Mouse (Mus musculus) neural tube, embryonic 11.5 days (tissue): Measurements from ENCODE around the gene Zfhx2. TPM values are rescaled to one million over a fixed set of nuclear protein-coding genes. Genes with fewer than 3 reads are reported as not detected.

Experiments
- ATAC-seq: fragments of 200-750 bp; cut with Nextera tagmentation; 2 replicates; pipeline ENCODE4 v1.8.0; 2017; ENCODE audit warnings: moderate number of reproducible peaks, mild to moderate bottlenecking, moderate TSS enrichment, moderate library complexity; ENCODE audit not compliant: insufficient read depth, low FRiP score, low TSS enrichment
- DNase-seq: peaks from one replicate; pipeline ENCODE4 v3.0.0-alpha.2; 2015; ENCODE audit warnings: low spot score
- H3K27ac ChIP-seq: fragments of 300-500 bp; sonication (generic); 2 replicates; pipeline ENCODE4 v1.5.1; 2014; ENCODE audit warnings: low read depth, mild to moderate bottlenecking, low read length
- H3K27me3 ChIP-seq: fragments of 300-500 bp; sonication (generic); 2 replicates; pipeline ENCODE4 v1.6.1; 2014; ENCODE audit warnings: mild to moderate bottlenecking, low read length, mixed read lengths; ENCODE audit not compliant: control insufficient read depth, insufficient read depth
- H3K36me3 ChIP-seq: fragments of 300-500 bp; sonication (generic); 2 replicates; pipeline ENCODE4 v1.6.1; 2014; ENCODE audit warnings: mild to moderate bottlenecking, low read length, moderate library complexity, mixed read lengths; ENCODE audit not compliant: control insufficient read depth, insufficient read depth
- H3K4me1 ChIP-seq: fragments of 300-500 bp; sonication (generic); 2 replicates; pipeline ENCODE4 v1.6.1; 2014; ENCODE audit warnings: low read length, mixed read lengths; ENCODE audit not compliant: control insufficient read depth, insufficient read depth
- H3K4me2 ChIP-seq: fragments of 300-500 bp; sonication (generic); 2 replicates; pipeline ENCODE4 v1.6.1; 2014; ENCODE audit warnings: low read depth, mild to moderate bottlenecking, moderate library complexity
- H3K4me3 ChIP-seq: fragments of 300-500 bp; sonication (generic); 2 replicates; pipeline ENCODE4 v1.5.1; 2014; ENCODE audit warnings: low read depth, low read length
- H3K9ac ChIP-seq: fragments of 300-500 bp; sonication (generic); 2 replicates; pipeline ENCODE4 v1.6.1; 2014; ENCODE audit warnings: mild to moderate bottlenecking, low read length
- H3K9me3 ChIP-seq: fragments of 300-500 bp; sonication (generic); 2 replicates; pipeline ENCODE4 v1.6.1; 2016; ENCODE audit warnings: low read length; ENCODE audit not compliant: control insufficient read depth
- WGBS: fragments of 180-500 bp; shearing (Covaris S2); extraction: QIAGEN DNeasy Blood & Tissue Kit; methylation state at CpG from one replicate; pipeline ENCODE4 v1.1.7; 2014; 5-methylcytosine and 5-hydroxymethylcytosine counted together
- polyA plus RNA-seq: library from polyadenylated mRNA; unstranded; fragments of >200 nt; fragmentation: Nextera tagmentation; extraction: Ambion mirVana; gene quantifications from 2 replicates; pipeline ENCODE4 v1.2.1, GENCODE M21; 2014

Zfhx2 gene
- polyA plus RNA-seq, 1 experiment from 2014 or later = 16.6 TPM

GRCm38 (mm10) chr14:55109048-55109873 lies 17.1 kb upstream of the Zfhx2 start:
- Histone ChIP-seq H3K27me3 (peaks cover 23% of the 10 kb centered on the region), H3K4me1 (peaks cover 18% of the 10 kb centered on the region), H3K9me3 (no peaks in the 10 kb centered on the region), H3K36me3 (no peaks in the 10 kb centered on the region), H3K4me2 (no peak overlapping the region; the same call in 1 of the 2 replicates), H3K9ac (no peak overlapping the region), H3K4me3 (no peak overlapping the region), H3K27ac (no peak overlapping the region)
- ATAC-seq (no peak), DNase-seq (no peak)
- 19% methylated on average over 21 of the region's 21 CpGs for WGBS

GRCm38 (mm10) chr14:55108202-55108870 lies 16.2 kb upstream of the Zfhx2 start:
- Histone ChIP-seq H3K4me1 (peaks cover 17% of the 10 kb centered on the region), H3K36me3 (no peaks in the 10 kb centered on the region), H3K9me3 (no peaks in the 10 kb centered on the region), H3K27ac (no peak overlapping the region), H3K27me3 (peaks cover 14% of the 10 kb centered on the region), H3K4me3 (no peak overlapping the region), H3K9ac (no peak overlapping the region), H3K4me2 (no peak overlapping the region)
- no peak for DNase-seq
- WGBS = 47% methylated on average over 9 of the region's 9 CpGs
- ATAC-seq = peak; percentile 49; the same call in 1 of the 2 replicates

GRCm38 (mm10) chr14:55106990-55107389 lies 14.9 kb upstream of the Zfhx2 start:
- H3K4me1 ChIP-seq = peaks cover 17% of the 10 kb centered on the region

GRCm38 (mm10) chr14:55105836-55106809 lies 14.0 kb upstream of the Zfhx2 start, which contains the start of gene Ap1g2:
Ap1g2 (minus strand) TSS chr14:55106593.
- no peak within 1 kb of the TSS for H3K27ac ChIP-seq
- peak within 1 kb of the TSS; percentile 42 for H3K4me3 ChIP-seq
- H3K9me3 ChIP-seq = no peaks in the 10 kb centered on the region
- peak within 1 kb of the TSS; percentile 62 for H3K9ac ChIP-seq
- no peaks in the 10 kb centered on the region for H3K36me3 ChIP-seq
- peak within 1 kb of the TSS; percentile 88 for H3K4me2 ChIP-seq
- H3K27me3 ChIP-seq = peaks cover 4% of the 10 kb centered on the region; the same call in 1 of the 2 replicates
- DNase-seq (peak; percentile 74), ATAC-seq (peak; percentile 58; the same call in 1 of the 2 replicates)
- under 1% methylated on average over 39 of the region's 39 CpGs for WGBS
- H3K4me1 ChIP-seq = peaks cover 17% of the 10 kb centered on the region

More at GRCm38 (mm10) chr14:55106990-55107389, 14.9 kb upstream of the Zfhx2 start:
- H3K27me3 ChIP-seq = peaks cover 8% of the 10 kb centered on the region; the same call in 1 of the 2 replicates
- H3K36me3 ChIP-seq = no peaks in the 10 kb centered on the region
- no peak overlapping the region for H3K4me3 ChIP-seq
- no peaks in the 10 kb centered on the region for H3K9me3 ChIP-seq
- no peak for ATAC-seq
- H3K4me2 ChIP-seq = no peak overlapping the region
- no peak for DNase-seq
- H3K9ac ChIP-seq = no peak overlapping the region
- WGBS = 74% methylated on average over 8 of the region's 8 CpGs
- H3K27ac ChIP-seq = no peak overlapping the region

GRCm38 (mm10) chr14:55105386-55105785 lies 13.3 kb upstream of the Zfhx2 start:
- H3K9me3 ChIP-seq = no peaks in the 10 kb centered on the region
- H3K4me3 ChIP-seq = peak overlapping the region; percentile 42; the same call in 1 of the 2 replicates
- H3K36me3 ChIP-seq = no peaks in the 10 kb centered on the region
- H3K4me1 ChIP-seq = peaks cover 17% of the 10 kb centered on the region
- H3K27me3 ChIP-seq = peaks cover 4% of the 10 kb centered on the region; the same call in 1 of the 2 replicates
- DNase-seq = no peak
- H3K9ac ChIP-seq = no peak overlapping the region; the same call in 1 of the 2 replicates
- 4% methylated on average over 7 of the region's 7 CpGs for WGBS
- H3K4me2 ChIP-seq = peak overlapping the region; percentile 88
- ATAC-seq = no peak
- H3K27ac ChIP-seq = no peak overlapping the region

- ATAC-seq (no peak), DNase-seq (no peak)
- Histone ChIP-seq H3K4me3 (no peak overlapping the region), H3K9ac (no peak overlapping the region), H3K27me3 (no peaks in the 10 kb centered on the region), H3K4me2 (no peak overlapping the region), H3K36me3 (no peaks in the 10 kb centered on the region), H3K27ac (no peak overlapping the region), H3K4me1 (peaks cover 14% of the 10 kb centered on the region), H3K9me3 (no peaks in the 10 kb centered on the region)
- WGBS = 88% methylated on average over 18 of the region's 18 CpGs
Observed at GRCm38 (mm10) chr14:55104365-55104764, 12.2 kb upstream of the Zfhx2 start.

- no peak for ATAC-seq
- H3K36me3 ChIP-seq = no peaks in the 10 kb centered on the region
- no peak overlapping the region for H3K9ac ChIP-seq
- H3K4me2 ChIP-seq = no peak overlapping the region
- WGBS = 81% methylated on average over 15 of the region's 15 CpGs
- no peak for DNase-seq
- peaks cover 6% of the 10 kb centered on the region for H3K4me1 ChIP-seq
- no peak overlapping the region for H3K4me3 ChIP-seq
- no peaks in the 10 kb centered on the region for H3K9me3 ChIP-seq
- no peak overlapping the region for H3K27ac ChIP-seq
- H3K27me3 ChIP-seq = no peaks in the 10 kb centered on the region
Observed at GRCm38 (mm10) chr14:55102253-55102785, 10.2 kb upstream of the Zfhx2 start.

GRCm38 (mm10) chr14:55101592-55101991 lies 9.5 kb upstream of the Zfhx2 start:
- no peaks in the 10 kb centered on the region for H3K9me3 ChIP-seq
- no peak overlapping the region for H3K4me2 ChIP-seq
- H3K9ac ChIP-seq = no peak overlapping the region
- peaks cover 9% of the 10 kb centered on the region for H3K4me1 ChIP-seq
- no peak overlapping the region for H3K27ac ChIP-seq
- DNase-seq (peak; percentile 70), ATAC-seq (no peak)
- H3K27me3 ChIP-seq = no peaks in the 10 kb centered on the region
- 50% methylated on average over 4 of the region's 4 CpGs for WGBS
- H3K4me3 ChIP-seq = no peak overlapping the region
- H3K36me3 ChIP-seq = no peaks in the 10 kb centered on the region
